Mouse (Mus musculus) bone marrow macrophage, adult 2 months (primary cell): Measurements from ENCODE around the gene Asic2. TPM values are rescaled to one million over a fixed set of nuclear protein-coding genes. Genes with fewer than 3 reads are reported as not detected.

Experiments used
- H3K27ac ChIP-seq: 2 replicates; pipeline ENCODE4 v1.5.1; 2012; ENCODE audit warnings: low read depth, low read length; ENCODE audit not compliant: insufficient read depth
- H3K4me1 ChIP-seq: 2 replicates; pipeline ENCODE4 v1.6.1; 2012; ENCODE audit warnings: low read length; ENCODE audit not compliant: control insufficient read depth, insufficient read depth
- H3K4me3 ChIP-seq: 2 replicates; pipeline ENCODE4 v1.5.1; 2012; ENCODE audit warnings: mild to moderate bottlenecking, low read length, moderate library complexity; ENCODE audit not compliant: insufficient read depth
- CTCF ChIP-seq: IDR thresholded peaks from 2 replicates; pipeline ENCODE4 v1.5.1; 2012; ENCODE audit warnings: low read depth, mild to moderate bottlenecking, low read length, moderate library complexity
- POLR2A ChIP-seq: IDR thresholded peaks from 2 replicates; pipeline ENCODE4 v1.6.1; 2012; ENCODE audit warnings: mild to moderate bottlenecking, low read depth, low read length, borderline replicate concordance
- polyA plus RNA-seq: library from polyadenylated mRNA; stranded (reverse); fragments of >200 nt; gene quantifications from 2 replicates; pipeline ENCODE4 v1.2.4, GENCODE M21; 2012; ENCODE audit not compliant: missing spikeins, insufficient read depth, insufficient read length

Gene Asic2
- polyA plus RNA-seq, 1 experiment = not detected

DNA sequence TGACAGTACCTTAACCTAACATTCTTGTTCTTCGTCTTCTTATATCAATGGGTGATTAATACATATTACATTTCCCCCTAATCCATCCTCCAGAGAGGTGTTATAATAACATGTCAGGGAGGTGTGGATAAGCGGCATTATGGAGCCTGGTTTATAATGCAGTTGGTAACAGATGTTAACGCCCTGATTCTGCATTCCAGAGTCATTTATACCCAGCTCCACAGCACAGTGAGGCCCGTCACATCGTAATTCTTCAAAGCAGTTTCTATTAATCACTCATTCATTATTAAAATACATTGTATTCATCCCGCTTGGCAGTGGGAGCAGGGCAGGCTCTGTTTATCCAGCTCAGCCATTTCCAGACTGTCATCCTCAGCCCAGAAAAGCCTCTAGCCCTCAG, 52.8 kb downstream of the Asic2 start:
- no peaks in the 10 kb centered on the region for H3K4me1 ChIP-seq
- no peak for TF ChIP-seq CTCF
- no peak for TF ChIP-seq POLR2A
- H3K27ac ChIP-seq = no peak overlapping the region
- no peak overlapping the region for H3K4me3 ChIP-seq

DNA sequence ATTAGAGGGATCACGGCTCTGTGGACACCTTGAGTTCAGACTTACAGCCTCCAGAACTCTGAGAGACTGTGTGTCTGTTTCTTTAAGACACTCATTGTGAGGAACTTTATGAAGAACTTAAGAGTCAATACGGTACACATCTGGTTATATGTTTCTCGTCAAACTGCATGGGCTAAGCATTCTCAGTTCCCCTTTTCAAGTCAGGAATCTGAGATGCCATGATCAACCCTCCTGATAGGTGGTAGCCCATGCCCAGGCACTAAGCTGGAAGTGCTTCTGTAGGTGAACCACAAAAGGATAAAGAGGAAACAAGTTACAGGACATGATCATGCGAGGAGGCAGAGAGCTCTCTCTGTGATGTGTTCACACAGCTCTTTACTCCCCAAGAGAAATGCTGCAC, 55.2 kb downstream of the Asic2 start:
- TF ChIP-seq CTCF (no peak), POLR2A (no peak)
- H3K4me1 ChIP-seq = no peaks in the 10 kb centered on the region
- H3K27ac ChIP-seq = no peak overlapping the region
- H3K4me3 ChIP-seq = no peak overlapping the region

DNA sequence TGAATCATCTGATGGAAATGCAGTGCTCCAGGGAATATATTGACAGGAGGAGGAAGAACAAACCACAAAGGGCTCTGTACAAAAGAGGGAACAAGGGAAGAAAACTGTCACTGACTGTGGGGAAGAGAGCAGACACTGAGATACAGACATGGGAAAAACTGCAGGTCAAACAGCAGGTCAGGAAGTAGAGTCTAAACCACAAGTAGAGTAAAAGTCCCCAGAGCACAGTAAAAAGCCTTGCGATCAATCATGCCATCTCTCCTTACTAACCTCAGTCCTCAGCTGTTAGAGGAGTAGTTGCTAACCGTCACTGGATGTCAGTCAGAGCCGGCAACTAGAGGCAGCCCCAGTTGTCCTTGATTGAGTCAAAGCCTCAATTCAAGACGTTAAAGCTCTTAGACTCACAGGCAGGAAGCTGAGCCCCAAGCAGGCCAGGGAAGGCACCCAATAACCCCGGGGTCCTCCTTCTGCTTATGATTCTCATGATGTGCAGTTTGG, 58.8 kb downstream of the Asic2 start:
- no peaks in the 10 kb centered on the region for H3K4me1 ChIP-seq
- no peak overlapping the region for H3K4me3 ChIP-seq
- H3K27ac ChIP-seq = no peak overlapping the region
- TF ChIP-seq CTCF (no peak), POLR2A (no peak)

GRCm38 (mm10) chr11:81908760-81909159, 59.5 kb downstream of the Asic2 start:
- TF ChIP-seq POLR2A (no peak), CTCF (no peak)
- H3K4me1 ChIP-seq = no peaks in the 10 kb centered on the region
- H3K4me3 ChIP-seq = no peak overlapping the region
- no peak overlapping the region for H3K27ac ChIP-seq

- Histone ChIP-seq H3K4me1 (no peaks in the 10 kb centered on the region), H3K27ac (no peak overlapping the region), H3K4me3 (no peak overlapping the region)
- TF ChIP-seq CTCF (no peak), POLR2A (no peak)
Measured at GRCm38 (mm10) chr11:81902318-81902717, 65.9 kb downstream of the Asic2 start.

GRCm38 (mm10) chr11:81897547-81898354, 70.5 kb downstream of the Asic2 start:
- H3K27ac ChIP-seq = no peak overlapping the region
- no peak overlapping the region for H3K4me3 ChIP-seq
- H3K4me1 ChIP-seq = no peaks in the 10 kb centered on the region
- no peak for TF ChIP-seq POLR2A
- TF ChIP-seq CTCF = no peak

DNA sequence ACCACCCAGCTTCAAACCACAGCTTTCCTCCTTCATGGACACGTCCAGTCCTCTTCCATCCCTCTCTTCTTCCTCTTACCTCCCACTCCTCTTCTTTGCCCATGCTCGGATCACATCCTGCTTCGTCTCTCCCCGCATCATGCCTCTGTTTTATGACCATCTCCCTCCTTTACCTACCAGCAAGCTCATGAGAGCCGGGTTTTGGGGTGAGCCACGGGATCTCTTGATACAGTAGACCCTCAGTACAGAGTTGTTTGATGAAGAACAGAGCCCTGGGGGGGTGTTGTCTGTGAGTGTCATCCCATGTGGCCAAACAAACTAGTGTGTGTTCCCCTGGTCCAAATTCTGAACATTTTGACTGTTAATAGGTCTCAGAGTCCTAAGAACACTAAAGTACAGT, 71.7 kb downstream of the Asic2 start:
- Histone ChIP-seq H3K27ac (no peak overlapping the region), H3K4me1 (no peaks in the 10 kb centered on the region), H3K4me3 (no peak overlapping the region)
- TF ChIP-seq POLR2A (no peak), CTCF (no peak)

DNA sequence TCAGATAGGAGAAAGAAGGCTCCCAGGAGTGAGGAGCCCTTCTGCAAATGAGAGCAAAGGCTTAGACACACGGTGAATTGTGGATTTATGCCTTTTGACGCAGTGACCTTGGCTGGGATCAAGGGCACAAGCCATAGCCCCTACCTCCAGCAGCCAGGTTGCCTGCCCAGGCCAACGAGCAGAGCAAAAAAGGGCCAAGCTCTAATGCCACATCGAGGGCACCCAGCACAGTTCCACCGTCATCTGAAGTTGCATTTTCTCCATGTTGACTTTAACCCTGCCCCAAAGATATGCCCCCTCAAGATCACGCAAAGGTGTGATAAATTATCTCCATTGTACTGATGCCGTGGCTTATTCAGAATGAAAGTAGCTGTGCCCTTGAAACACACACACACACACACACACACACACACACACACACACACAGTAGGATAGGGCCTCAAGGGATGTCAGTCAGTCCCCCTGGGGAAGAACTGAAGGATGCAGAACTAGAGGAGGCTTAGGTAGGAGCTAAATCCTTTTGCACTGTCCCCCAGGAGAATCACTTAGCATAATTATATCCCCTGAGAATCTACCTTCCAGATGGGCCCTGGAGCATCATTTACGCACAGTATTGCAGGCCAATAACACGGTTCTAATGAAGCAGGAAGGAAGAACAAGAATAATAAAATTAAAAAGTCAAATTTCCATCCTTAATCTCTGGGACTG, 96.6 kb downstream of the Asic2 start:
- TF ChIP-seq CTCF (no peak), POLR2A (no peak)
- Histone ChIP-seq H3K4me3 (no peak overlapping the region), H3K4me1 (no peaks in the 10 kb centered on the region), H3K27ac (no peak overlapping the region)

GRCm38 (mm10) chr11:81865661-81866382, 102.4 kb downstream of the Asic2 start:
- H3K4me1 ChIP-seq = no peaks in the 10 kb centered on the region
- H3K4me3 ChIP-seq = no peak overlapping the region
- no peak for TF ChIP-seq CTCF
- no peak for TF ChIP-seq POLR2A
- H3K27ac ChIP-seq = no peak overlapping the region

DNA sequence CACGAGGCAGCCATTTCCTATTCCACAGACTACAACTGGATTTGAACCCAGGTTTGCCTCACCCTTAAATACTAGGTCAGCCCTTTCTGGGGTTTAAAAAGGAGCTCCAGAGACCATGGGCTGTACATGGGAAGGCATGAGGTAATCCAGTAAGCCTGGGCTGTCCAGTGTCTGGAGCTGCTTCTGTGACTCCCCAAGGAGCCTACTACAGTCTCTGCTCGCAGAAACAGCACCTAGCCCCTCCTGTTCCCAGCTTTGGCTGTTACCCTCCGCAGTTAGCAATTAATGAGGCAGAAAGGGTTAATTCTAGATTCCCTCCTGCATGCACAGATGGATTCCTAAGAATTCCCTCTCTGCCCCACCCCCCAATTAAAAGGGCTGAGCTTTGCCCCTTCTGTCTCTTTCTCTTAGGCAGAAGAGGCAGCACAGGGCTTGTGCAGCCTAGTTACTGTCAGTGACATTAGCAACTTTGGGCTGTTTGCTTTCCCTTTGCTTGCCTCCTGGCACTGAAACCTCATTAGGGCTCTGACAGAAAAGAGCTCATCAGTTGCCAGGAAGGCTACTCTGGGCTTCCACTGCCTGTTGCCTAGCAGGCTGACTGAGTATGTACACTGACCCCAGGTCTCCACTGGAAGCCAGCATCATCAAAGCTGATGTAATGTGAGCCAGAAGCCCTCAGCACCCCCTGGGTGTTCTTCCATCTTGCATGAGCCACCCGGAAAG, 107.8 kb downstream of the Asic2 start, which contains the start of gene 5530401A14Rik:
TSS of gene 5530401A14Rik (plus strand) at position 424 of the 723 bp plus-strand sequence.
- no peak within 1 kb of the TSS for H3K4me3 ChIP-seq
- H3K4me1 ChIP-seq = no peaks in the 10 kb centered on the region
- no peak within 1 kb of the TSS for H3K27ac ChIP-seq
- TF ChIP-seq CTCF = no peak
- no peak for TF ChIP-seq POLR2A
